Mouse (Mus musculus): ENCODE measurements around the gene Carnmt1.

DNA sequence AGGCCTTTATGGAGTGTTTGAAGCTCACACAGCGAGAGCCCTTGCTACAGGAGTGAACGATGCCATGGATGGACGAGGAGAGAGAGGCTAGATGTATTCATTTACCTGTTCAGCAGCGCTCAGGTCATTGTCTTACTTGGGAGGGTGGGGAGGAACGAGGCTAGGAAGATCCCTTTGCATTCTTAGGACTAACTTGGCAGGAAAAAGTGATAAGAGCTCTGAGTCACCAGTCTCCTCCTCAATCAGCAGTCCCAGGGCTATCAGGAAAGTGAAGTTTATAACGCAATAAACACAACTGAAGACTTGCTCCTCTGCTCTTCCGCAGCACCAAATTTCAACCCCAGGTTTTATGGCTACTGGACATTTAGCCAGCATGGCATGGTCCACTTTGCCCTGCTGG, 59.7 kb downstream of the Carnmt1 start:
- TF ChIP-seq POLR2A (IDR thresholded peaks at IDR 0.05; ENCODE audit: borderline replicate concordance, extremely low read depth, insufficient read depth, insufficient read length, poor library complexity, severe bottlenecking) (no peak), CTCF (IDR thresholded peaks at IDR 0.05; ENCODE audit: borderline replicate concordance, extremely low read depth, insufficient read depth, insufficient read length) (no peak)
